ENCODE assay signal across 8 mouse cellular contexts in genomic region chr10:75436604-75437217, GRCm38 (mm10). TPM values are rescaled to one million over a fixed set of nuclear protein-coding genes. Genes with fewer than 3 reads are reported as not detected.
DNase-seq lines count a peak whose midpoint lies in the region; ATAC-seq and TF ChIP-seq lines count a peak whose summit lies in the region.

No protein-coding gene starts in this region.

- peak; percentile 93 for DNase-seq in 3T3-L1 (ENCODE audit: low read depth, low spot score)
- peak; percentile 76 for DNase-seq in adrenal gland, adult 2 months
- peak; percentile 93 for DNase-seq in embryo, embryonic 10.5 days (ENCODE audit: low spot score)
- DNase-seq in gastrocnemius, postnatal 4 days (ENCODE audit: low spot score in 2 of 2) = peak; percentile 53 to 78
- peak; percentile 92 for DNase-seq in midbrain, postnatal 0 days (ENCODE audit: low spot score)
- DNase-seq in spleen, postnatal 14 days (ENCODE audit: low spot score in 2 of 2) = peak; percentile 47 to 73

- H3K27me3 ChIP-seq in kidney, embryonic 14.5 days (ENCODE audit: control insufficient read depth, insufficient read depth, low read length) = no peaks in the 10 kb centered on the region
- no peaks in the 10 kb centered on the region for H3K27me3 ChIP-seq in limb, embryonic 12.5 days
- no peaks in the 10 kb centered on the region for H3K27me3 ChIP-seq in midbrain, postnatal 0 days (ENCODE audit: insufficient read depth, low read length)

- H3K27ac ChIP-seq in kidney, embryonic 14.5 days (ENCODE audit: low read depth, low read length) = no peak overlapping the region
- H3K27ac ChIP-seq in limb, embryonic 12.5 days = no peak overlapping the region
- H3K27ac ChIP-seq in midbrain, postnatal 0 days (ENCODE audit: low read depth, low read length) = no peak overlapping the region

- ATAC-seq in kidney, embryonic 14.5 days (ENCODE audit: low FRiP score, low TSS enrichment) = peak; percentile 70
- ATAC-seq in limb, embryonic 12.5 days (ENCODE audit: insufficient number of reproducible peaks, insufficient read depth, low FRiP score, low TSS enrichment, low read depth) = 0 out of 2 replicates have a peak, but pooled peaks have one; percentile 37
- peak; percentile 59; the same call in 1 of the 2 replicates for ATAC-seq in midbrain, postnatal 0 days (ENCODE audit: low FRiP score)

- no peaks in the 10 kb centered on the region for H3K36me3 ChIP-seq in kidney, embryonic 14.5 days (ENCODE audit: control insufficient read depth, insufficient read depth, low read length)
- no peaks in the 10 kb centered on the region for H3K36me3 ChIP-seq in limb, embryonic 12.5 days
- H3K36me3 ChIP-seq in midbrain, postnatal 0 days (ENCODE audit: insufficient read depth, low read length) = no peaks in the 10 kb centered on the region

- H3K4me1 ChIP-seq in kidney, embryonic 14.5 days (ENCODE audit: control insufficient read depth, insufficient read depth, low read length) = no peaks in the 10 kb centered on the region
- H3K4me1 ChIP-seq in limb, embryonic 12.5 days (replicated peaks) = no peaks in the 10 kb centered on the region
- H3K4me1 ChIP-seq in midbrain, postnatal 0 days (ENCODE audit: insufficient read depth, low read length) = no peaks in the 10 kb centered on the region

- H3K9ac ChIP-seq in kidney, embryonic 14.5 days (ENCODE audit: low read depth, low read length) = no peak overlapping the region
- H3K9ac ChIP-seq in limb, embryonic 12.5 days (replicated peaks) = no peak overlapping the region
- no peak overlapping the region for H3K9ac ChIP-seq in midbrain, postnatal 0 days (replicated peaks; ENCODE audit: low read length, poor library complexity, severe bottlenecking)

- H3K4me3 ChIP-seq in kidney, embryonic 14.5 days (ENCODE audit: low read length) = no peak overlapping the region
- H3K4me3 ChIP-seq in limb, embryonic 12.5 days (replicated peaks) = no peak overlapping the region
- H3K4me3 ChIP-seq in midbrain, postnatal 0 days (ENCODE audit: low read depth, low read length) = no peak overlapping the region

- H3K9me3 ChIP-seq in kidney, embryonic 14.5 days (ENCODE audit: control insufficient read depth, low read length) = no peaks in the 10 kb centered on the region
- H3K9me3 ChIP-seq in limb, embryonic 12.5 days = no peaks in the 10 kb centered on the region
- H3K9me3 ChIP-seq in midbrain, postnatal 0 days (ENCODE audit: low read length) = 0 out of 2 replicates have a peak, but pooled peaks cover under 1% of the 10 kb centered on the region

- H3K4me2 ChIP-seq in kidney, embryonic 14.5 days (replicated peaks; ENCODE audit: low read depth, low read length) = no peak overlapping the region
- H3K4me2 ChIP-seq in limb, embryonic 12.5 days = no peak overlapping the region
- no peak overlapping the region for H3K4me2 ChIP-seq in midbrain, postnatal 0 days (ENCODE audit: low read depth, low read length, poor library complexity, severe bottlenecking)

- TF ChIP-seq CTCF in midbrain, postnatal 0 days (IDR thresholded peaks at IDR 0.05) = peak; percentile 98

- WGBS in kidney, embryonic 14.5 days = 12% methylated on average over 3 of the region's 3 CpGs
- WGBS in limb, embryonic 12.5 days = 23% methylated on average over 3 of the region's 3 CpGs
- 28% methylated on average over 3 of the region's 3 CpGs for WGBS in midbrain, postnatal 0 days

RNA-seq across cellular contexts. Expression of gene Upb1, which starts 35.8 kb away (rescaled TPM):
- 1 to 10 TPM in 1 of 2 experiments, under 1 TPM in 1; 0.72 to 2.2 TPM for total RNA-seq in adrenal gland, adult 2 months (2021)
- 0.20 and 0.50 TPM in 2 replicates for polyA plus RNA-seq in adrenal gland, adult 2 months (2012; rRNA removed)
- total RNA-seq in gastrocnemius, postnatal 4 days (2021) = under 1 TPM; 0.29 to 0.39 TPM
- polyA plus RNA-seq in kidney, embryonic 14.5 days (2014; fragmentation: Nextera tagmentation; extraction: Ambion mirVana) = 0.93 and 1.3 TPM in 2 replicates
- polyA plus RNA-seq in limb, embryonic 12.5 days (2016; fragmentation: Nextera tagmentation; extraction: Ambion mirVana) = 0.24 and 0.36 TPM in 2 replicates
- 0.52 TPM in 1 of 2 replicates, not detected in the other for total RNA-seq in midbrain, postnatal 0 days (2014; rRNA removed)
- 0.44 and 0.72 TPM in 2 replicates for polyA plus RNA-seq in midbrain, postnatal 0 days (2015; fragmentation: Nextera tagmentation; extraction: Ambion mirVana)
